Mouse (Mus musculus) stomach, embryonic 16.5 days (tissue): Measurements from ENCODE around the gene Kdr. TPM values are rescaled to one million over a fixed set of nuclear protein-coding genes. Genes with fewer than 3 reads are reported as not detected.

Source experiments
- ATAC-seq: fragments of 200-750 bp; cut with Nextera tagmentation; 2 replicates; pipeline ENCODE4 v1.8.0; 2017; ENCODE audit warnings: moderate number of reproducible peaks, moderate TSS enrichment; ENCODE audit not compliant: insufficient read depth, low FRiP score
- H3K27ac ChIP-seq: fragments of 300-500 bp; sonication (generic); 2 replicates; pipeline ENCODE4 v1.5.1; 2014; ENCODE audit warnings: low read length
- H3K27me3 ChIP-seq: fragments of 300-500 bp; sonication (generic); 2 replicates; pipeline ENCODE4 v1.6.1; 2014; ENCODE audit warnings: low read length, control low read depth, mixed read lengths; ENCODE audit not compliant: control insufficient read depth, insufficient read depth
- H3K36me3 ChIP-seq: fragments of 300-500 bp; sonication (generic); 2 replicates; pipeline ENCODE4 v1.6.1; 2014; ENCODE audit warnings: low read length; ENCODE audit not compliant: control insufficient read depth, insufficient read depth
- H3K4me1 ChIP-seq: fragments of 300-500 bp; sonication (generic); 2 replicates; pipeline ENCODE4 v1.6.1; 2014; ENCODE audit warnings: low read length, control low read depth, mixed read lengths; ENCODE audit not compliant: control insufficient read depth, insufficient read depth
- H3K4me2 ChIP-seq: fragments of 300-500 bp; sonication (generic); 2 replicates; pipeline ENCODE4 v1.6.1; 2014; ENCODE audit warnings: low read depth, low read length, mixed read lengths
- H3K4me3 ChIP-seq: fragments of 300-500 bp; sonication (generic); replicated peaks from 2 replicates; pipeline ENCODE4 v1.5.1; 2014; ENCODE audit warnings: mild to moderate bottlenecking, low read length
- H3K9ac ChIP-seq: fragments of 300-500 bp; sonication (generic); 2 replicates; pipeline ENCODE4 v1.6.1; 2014; ENCODE audit warnings: low read length
- H3K9me3 ChIP-seq: fragments of 300-500 bp; sonication (generic); replicated peaks from 2 replicates; pipeline ENCODE4 v1.6.1; 2016; ENCODE audit warnings: low read length, control low read depth; ENCODE audit not compliant: control insufficient read depth
- WGBS: fragments of 180-500 bp; shearing (Covaris S2); extraction: QIAGEN DNeasy Blood & Tissue Kit; methylation state at CpG from one replicate; pipeline ENCODE4 v1.1.7; 2014; 5-methylcytosine and 5-hydroxymethylcytosine counted together
- polyA plus RNA-seq: library from polyadenylated mRNA; unstranded; fragments of >200 nt; fragmentation: Nextera tagmentation; extraction: Ambion mirVana; gene quantifications from 2 replicates; pipeline ENCODE4 v1.2.1, GENCODE M21; 2015

Gene Kdr
- polyA plus RNA-seq, 1 experiment from 2014 or later, result 26.3 TPM

GRCm38 (mm10) chr5:76006403-76006802 lies 28.1 kb upstream of the Kdr start:
- Histone ChIP-seq H3K9me3 (no peaks in the 10 kb centered on the region), H3K27me3 (no peaks in the 10 kb centered on the region), H3K4me2 (no peak overlapping the region), H3K9ac (no peak overlapping the region), H3K4me3 (no peak overlapping the region), H3K27ac (no peak overlapping the region), H3K36me3 (no peaks in the 10 kb centered on the region), H3K4me1 (no peaks in the 10 kb centered on the region)
- ATAC-seq, result no peak
- WGBS, result 69% methylated on average over 7 of the region's 7 CpGs

DNA sequence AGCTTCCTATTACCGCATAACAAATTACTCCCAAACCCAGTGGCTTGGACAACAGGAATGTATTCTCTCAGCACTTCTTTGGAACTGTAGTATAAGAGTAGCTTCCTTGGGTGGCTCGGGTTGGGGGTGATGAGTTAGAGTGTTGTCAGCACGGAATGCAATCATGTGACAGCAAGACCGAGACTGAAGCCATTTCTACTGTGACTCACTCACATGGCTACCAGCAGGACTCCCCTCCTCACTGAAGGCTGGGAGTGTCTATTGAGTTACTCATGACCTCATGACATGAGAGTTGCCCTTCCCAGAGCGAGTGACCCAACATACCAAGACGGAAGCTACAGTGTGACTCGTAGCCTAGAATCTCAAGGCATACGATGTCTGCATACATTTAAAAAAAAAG lies 12.0 kb upstream of the Kdr start:
- no peak for ATAC-seq
- 82% methylated on average over 8 of the region's 8 CpGs for WGBS
- no peak overlapping the region for H3K9ac ChIP-seq
- H3K4me3 ChIP-seq, result no peak overlapping the region
- H3K4me1 ChIP-seq, result no peaks in the 10 kb centered on the region
- no peak overlapping the region for H3K4me2 ChIP-seq
- no peak overlapping the region for H3K27ac ChIP-seq
- H3K9me3 ChIP-seq, result no peaks in the 10 kb centered on the region
- H3K27me3 ChIP-seq, result no peaks in the 10 kb centered on the region
- no peaks in the 10 kb centered on the region for H3K36me3 ChIP-seq

DNA sequence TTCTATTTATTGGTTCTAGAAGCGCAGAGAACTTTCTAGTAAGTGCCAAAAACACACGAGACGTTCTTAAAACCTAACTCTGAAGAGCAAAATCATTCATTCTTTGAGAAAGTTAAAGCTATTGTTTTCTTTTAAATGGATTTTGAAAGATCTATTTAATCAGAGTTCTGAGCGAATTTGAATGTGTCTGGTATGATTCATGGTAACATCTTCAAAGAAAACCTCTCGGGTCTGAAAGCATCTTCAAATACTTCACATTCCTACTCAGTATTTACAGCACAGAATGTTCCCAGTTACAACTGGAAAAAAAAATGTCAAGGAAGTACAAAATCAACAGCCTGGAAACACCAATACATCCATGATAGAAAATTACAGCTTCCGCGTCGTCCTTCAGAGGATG lies 9.3 kb upstream of the Kdr start:
- Histone ChIP-seq H3K27me3 (no peaks in the 10 kb centered on the region), H3K4me3 (no peak overlapping the region), H3K4me1 (no peaks in the 10 kb centered on the region), H3K9ac (no peak overlapping the region), H3K36me3 (no peaks in the 10 kb centered on the region), H3K27ac (no peak overlapping the region), H3K4me2 (no peak overlapping the region), H3K9me3 (no peaks in the 10 kb centered on the region)
- 72% methylated on average over 8 of the region's 8 CpGs for WGBS
- ATAC-seq, result no peak

GRCm38 (mm10) chr5:75980521-75981311 lies 2.5 kb upstream of the Kdr start:
- Histone ChIP-seq H3K27ac (no peak overlapping the region), H3K4me3 (no peak overlapping the region), H3K4me1 (peaks cover 9% of the 10 kb centered on the region; the same call in 1 of the 2 replicates), H3K4me2 (no peak overlapping the region), H3K36me3 (no peaks in the 10 kb centered on the region), H3K9ac (no peak overlapping the region), H3K9me3 (no peaks in the 10 kb centered on the region), H3K27me3 (peaks cover 25% of the 10 kb centered on the region)
- no peak for ATAC-seq
- WGBS, result 66% methylated on average over 23 of the region's 23 CpGs

GRCm38 (mm10) chr5:75979108-75979507 lies 850 bp upstream of the Kdr start:
- Histone ChIP-seq H3K9ac (peak overlapping the region; percentile 71), H3K27me3 (peaks cover 31% of the 10 kb centered on the region), H3K36me3 (no peaks in the 10 kb centered on the region), H3K4me2 (peak overlapping the region; percentile 96), H3K4me1 (peaks cover 9% of the 10 kb centered on the region; the same call in 1 of the 2 replicates), H3K9me3 (no peaks in the 10 kb centered on the region), H3K4me3 (peak overlapping the region; percentile 70), H3K27ac (peak overlapping the region; percentile 44; the same call in 1 of the 2 replicates)
- WGBS, result 17% methylated on average over 8 of the region's 8 CpGs
- ATAC-seq, result no peak

GRCm38 (mm10) chr5:75977441-75978373 lies 551 bp downstream of the Kdr start:
- H3K27me3 ChIP-seq, result peaks cover 31% of the 10 kb centered on the region
- 2% methylated on average over 54 of the region's 54 CpGs for WGBS
- no peaks in the 10 kb centered on the region for H3K9me3 ChIP-seq
- H3K9ac ChIP-seq, result peak overlapping the region; percentile 71
- H3K4me1 ChIP-seq, result peaks cover 9% of the 10 kb centered on the region; the same call in 1 of the 2 replicates
- peak; percentile 41; the same call in 1 of the 2 replicates for ATAC-seq
- peak overlapping the region; percentile 60; the same call in 1 of the 2 replicates for H3K27ac ChIP-seq
- H3K4me2 ChIP-seq, result peak overlapping the region; percentile 96
- H3K4me3 ChIP-seq, result peak overlapping the region; percentile 70
- no peaks in the 10 kb centered on the region for H3K36me3 ChIP-seq

- Histone ChIP-seq H3K4me2 (no peak overlapping the region), H3K4me1 (peaks cover 9% of the 10 kb centered on the region; the same call in 1 of the 2 replicates), H3K9me3 (no peaks in the 10 kb centered on the region), H3K27me3 (peaks cover 31% of the 10 kb centered on the region), H3K27ac (no peak overlapping the region), H3K9ac (no peak overlapping the region), H3K36me3 (no peaks in the 10 kb centered on the region), H3K4me3 (peak overlapping the region; percentile 34)
- 60% methylated on average over 9 of the region's 9 CpGs for WGBS
- ATAC-seq, result no peak
Observed at GRCm38 (mm10) chr5:75976696-75977095, 1.6 kb downstream of the Kdr start.

- no peaks in the 10 kb centered on the region for H3K36me3 ChIP-seq
- peak overlapping the region; percentile 11; the same call in 1 of the 2 replicates for H3K4me2 ChIP-seq
- H3K4me3 ChIP-seq, result peak overlapping the region; percentile 5
- H3K9ac ChIP-seq, result no peak overlapping the region
- H3K27ac ChIP-seq, result peak overlapping the region; percentile 1; the same call in 1 of the 2 replicates
- peaks cover 31% of the 10 kb centered on the region for H3K27me3 ChIP-seq
- peaks cover 9% of the 10 kb centered on the region; the same call in 1 of the 2 replicates for H3K4me1 ChIP-seq
- 73% methylated on average over 5 of the region's 5 CpGs for WGBS
- H3K9me3 ChIP-seq, result no peaks in the 10 kb centered on the region
- ATAC-seq, result no peak
Observed at GRCm38 (mm10) chr5:75975398-75975797, 2.9 kb downstream of the Kdr start.
